Mouse (Mus musculus): ENCODE measurements around the gene Hexa. TPM values are rescaled to one million over a fixed set of nuclear protein-coding genes. Genes with fewer than 3 reads are reported as not detected.

Gene Hexa
- polyA plus RNA-seq, 1 experiment from 2014 or later = 53.0 TPM

DNA sequence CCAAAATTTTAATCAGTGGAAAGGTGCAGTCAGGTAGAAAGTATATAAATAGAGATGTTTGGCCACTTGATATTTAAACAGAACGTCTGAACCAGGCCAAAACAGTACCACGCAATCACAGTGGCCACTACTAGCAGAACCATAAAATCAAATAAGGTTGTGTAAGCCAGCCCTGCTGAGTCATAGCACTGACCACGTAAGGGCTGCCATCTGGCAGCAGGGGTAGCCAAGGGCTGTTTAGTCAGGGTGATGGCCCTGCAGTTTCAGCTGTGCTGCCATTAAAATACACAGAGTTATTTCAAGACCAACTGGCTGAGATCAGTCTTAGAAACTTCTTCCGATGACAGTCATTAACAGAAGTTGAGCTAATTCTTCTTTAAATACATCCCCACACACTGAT is 5.5 kb upstream of the Hexa start:
- Histone ChIP-seq H3K4me1 (peaks cover 1% of the 10 kb centered on the region), H3K9me3 (no peaks in the 10 kb centered on the region), H3K4me2 (replicated peaks) (no peak overlapping the region), H3K27me3 (no peaks in the 10 kb centered on the region), H3K4me3 (no peak overlapping the region), H3K27ac (replicated peaks) (no peak overlapping the region), H3K9ac (replicated peaks) (no peak overlapping the region), H3K36me3 (no peaks in the 10 kb centered on the region)
- no peak for ATAC-seq (replicated peaks)
- WGBS = 61% methylated on average over 4 of the region's 4 CpGs

DNA sequence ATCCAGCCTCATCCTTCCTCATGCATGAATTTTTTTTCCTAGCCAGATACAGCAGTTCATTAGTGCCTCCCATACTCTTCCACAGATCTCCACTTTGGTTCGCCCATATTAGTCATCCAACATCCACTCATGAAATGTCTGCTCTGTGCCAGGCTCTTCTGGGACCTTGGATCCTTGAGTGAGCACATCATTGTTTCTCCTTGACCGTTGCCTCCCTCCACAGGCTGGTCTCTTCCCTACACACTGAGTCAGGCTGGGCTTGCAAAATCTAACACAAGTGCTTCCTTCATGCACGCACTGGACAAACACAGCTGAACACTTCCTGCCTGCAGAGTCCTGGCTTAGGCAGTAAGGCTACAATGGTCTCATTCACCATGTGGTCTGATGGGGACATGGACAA is 1.7 kb upstream of the Hexa start:
- no peak overlapping the region for H3K4me2 ChIP-seq (replicated peaks)
- H3K4me1 ChIP-seq = peaks cover 23% of the 10 kb centered on the region
- 94% methylated on average over 3 of the region's 3 CpGs for WGBS
- H3K9ac ChIP-seq (replicated peaks) = no peak overlapping the region
- H3K4me3 ChIP-seq = no peak overlapping the region
- H3K27ac ChIP-seq (replicated peaks) = no peak overlapping the region
- no peaks in the 10 kb centered on the region for H3K36me3 ChIP-seq
- H3K27me3 ChIP-seq = no peaks in the 10 kb centered on the region
- no peak for ATAC-seq (replicated peaks)
- no peaks in the 10 kb centered on the region for H3K9me3 ChIP-seq

DNA sequence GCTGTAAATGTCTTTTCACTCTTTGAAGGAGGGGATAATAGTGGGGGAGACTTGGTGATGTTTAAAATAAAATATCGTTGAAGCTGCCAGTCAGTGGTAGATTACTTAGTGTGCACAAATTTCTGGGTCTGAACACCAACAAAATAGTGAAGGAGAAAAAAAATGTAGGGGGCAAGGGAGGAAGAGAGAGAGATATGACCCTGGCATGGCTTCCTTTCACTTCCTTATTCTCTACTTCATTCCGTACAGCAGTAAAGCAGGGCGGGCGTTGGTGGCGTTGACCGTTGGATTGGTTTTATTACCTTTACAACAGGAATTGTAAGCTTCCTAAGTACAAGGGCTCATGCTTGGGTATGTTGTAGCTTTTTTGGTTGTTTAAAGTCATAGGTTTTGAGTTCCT is 2.3 kb downstream of the Hexa start:
- Histone ChIP-seq H3K4me3 (no peak overlapping the region), H3K4me2 (replicated peaks) (no peak overlapping the region), H3K36me3 (no peaks in the 10 kb centered on the region), H3K9ac (replicated peaks) (no peak overlapping the region), H3K4me1 (peaks cover 23% of the 10 kb centered on the region), H3K27me3 (no peaks in the 10 kb centered on the region), H3K9me3 (no peaks in the 10 kb centered on the region), H3K27ac (replicated peaks) (no peak overlapping the region)
- 93% methylated on average over 6 of the region's 6 CpGs for WGBS
- no peak for ATAC-seq (replicated peaks)

DNA sequence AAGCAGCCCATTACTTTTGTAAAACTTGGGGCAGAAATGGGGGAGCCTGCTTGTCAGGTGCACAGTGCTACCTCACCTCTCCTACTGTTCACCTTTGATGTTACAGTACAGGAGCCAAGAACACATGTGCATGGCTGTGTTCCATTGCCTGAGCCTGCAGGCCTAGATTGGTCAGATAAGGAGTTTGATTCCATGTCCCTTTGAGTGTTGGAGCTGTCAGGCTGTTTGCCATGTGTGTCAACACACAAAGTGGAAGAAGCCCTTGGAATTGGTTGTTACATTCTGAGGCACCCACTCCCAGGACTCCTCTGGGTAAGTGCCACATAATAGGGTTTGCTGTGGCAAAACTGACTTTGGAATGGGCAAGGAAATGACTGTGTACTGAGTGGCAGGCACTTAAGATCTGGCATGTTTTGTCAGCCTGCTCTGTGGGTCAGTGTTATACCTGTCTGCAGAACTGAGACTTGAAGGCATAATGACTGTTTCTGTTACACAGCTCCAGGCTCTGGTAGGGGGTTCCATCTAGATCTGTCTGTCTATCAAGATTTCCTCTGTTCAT is 3.5 kb downstream of the Hexa start:
- H3K4me1 ChIP-seq = peaks cover 23% of the 10 kb centered on the region
- no peak overlapping the region for H3K4me2 ChIP-seq (replicated peaks)
- no peak overlapping the region for H3K9ac ChIP-seq (replicated peaks)
- no peaks in the 10 kb centered on the region for H3K9me3 ChIP-seq
- H3K36me3 ChIP-seq = no peaks in the 10 kb centered on the region
- no peaks in the 10 kb centered on the region for H3K27me3 ChIP-seq
- no peak for ATAC-seq (replicated peaks)
- H3K4me3 ChIP-seq = no peak overlapping the region
- no peak overlapping the region for H3K27ac ChIP-seq (replicated peaks)

DNA sequence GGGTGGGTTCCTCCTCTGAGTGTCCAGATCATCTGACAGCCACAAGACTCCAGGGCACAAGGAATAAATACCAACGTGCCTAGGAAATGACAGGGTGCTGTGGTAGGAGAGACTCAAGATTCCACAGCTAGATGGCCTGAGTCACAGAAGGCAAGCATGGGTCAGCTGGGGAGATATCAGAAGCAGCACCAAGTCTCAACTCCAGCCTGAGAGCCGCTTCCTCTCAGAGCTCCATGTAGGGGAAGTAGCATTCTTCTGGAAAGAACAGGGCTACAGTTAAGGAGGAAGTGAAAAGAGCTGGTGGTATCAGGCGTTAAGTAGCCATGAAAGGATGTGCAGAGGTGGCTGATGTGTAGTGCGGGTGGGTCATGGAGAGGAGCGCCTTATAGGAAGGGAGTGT is 5.4 kb downstream of the Hexa start:
- Histone ChIP-seq H3K4me3 (no peak overlapping the region), H3K36me3 (no peaks in the 10 kb centered on the region)
- 93% methylated on average over 5 of the region's 5 CpGs for WGBS

DNA sequence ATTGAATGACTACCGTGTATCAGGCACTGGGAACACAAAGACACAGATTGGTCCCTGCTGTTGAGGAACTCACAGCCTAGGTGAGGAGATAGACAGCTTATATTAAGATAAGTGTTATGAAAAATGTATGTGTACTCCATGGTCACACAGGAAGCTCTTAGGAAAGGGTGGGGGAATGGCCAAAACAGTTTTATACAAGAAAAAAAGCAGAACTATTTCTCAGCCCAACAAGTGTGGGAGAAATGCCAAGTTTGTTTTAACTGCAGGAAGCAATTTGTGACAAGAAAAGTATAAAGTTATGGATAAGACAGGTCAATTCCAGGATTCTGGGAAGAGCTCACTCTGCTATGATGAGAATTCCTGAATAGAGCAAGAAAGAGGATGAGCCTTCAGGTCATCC is 8.5 kb downstream of the Hexa start:
- H3K9ac ChIP-seq (replicated peaks) = no peak overlapping the region
- no peaks in the 10 kb centered on the region for H3K9me3 ChIP-seq
- H3K27me3 ChIP-seq = no peaks in the 10 kb centered on the region
- no peak overlapping the region for H3K27ac ChIP-seq (replicated peaks)
- H3K4me1 ChIP-seq = no peaks in the 10 kb centered on the region
- ATAC-seq (replicated peaks) = no peak
- H3K4me2 ChIP-seq (replicated peaks) = no peak overlapping the region
- H3K36me3 ChIP-seq = no peaks in the 10 kb centered on the region
- WGBS = 86% methylated on average over 1 of the region's 1 CpGs
- H3K4me3 ChIP-seq = no peak overlapping the region

More for the DNA sequence above, 5.4 kb downstream of the Hexa start:
- Histone ChIP-seq H3K27ac (replicated peaks) (no peak overlapping the region), H3K27me3 (no peaks in the 10 kb centered on the region), H3K9me3 (no peaks in the 10 kb centered on the region), H3K4me1 (peaks cover 17% of the 10 kb centered on the region), H3K9ac (replicated peaks) (no peak overlapping the region), H3K4me2 (replicated peaks) (no peak overlapping the region)
- ATAC-seq (replicated peaks) = no peak

DNA sequence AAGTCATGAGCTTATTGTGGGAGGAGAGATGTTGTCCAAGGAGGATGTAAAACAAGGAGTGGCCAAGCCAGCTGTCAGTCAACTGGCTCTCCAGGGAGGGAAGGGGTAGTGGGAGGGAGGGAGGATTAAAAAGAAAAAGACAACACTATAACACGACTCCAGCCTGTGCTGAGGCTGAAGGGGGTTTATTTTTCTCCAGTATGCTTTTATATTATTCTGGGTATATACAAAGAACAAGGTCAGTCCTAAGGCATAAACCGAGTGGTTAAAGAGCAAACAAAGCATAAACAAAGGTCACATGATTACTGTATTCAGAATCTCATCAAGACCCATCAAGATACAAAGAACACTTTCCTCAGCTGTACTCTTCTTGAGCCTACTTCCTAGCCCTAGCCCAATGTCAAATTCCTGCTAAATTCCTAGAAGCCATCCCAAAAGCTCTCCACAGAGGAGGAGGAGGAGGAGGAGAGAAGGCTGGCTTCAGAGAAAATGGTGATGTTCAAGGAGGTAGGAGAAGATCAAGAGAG is 9.7 kb downstream of the Hexa start:
- Histone ChIP-seq H3K9me3 (no peaks in the 10 kb centered on the region), H3K27me3 (no peaks in the 10 kb centered on the region), H3K27ac (replicated peaks) (no peak overlapping the region), H3K4me2 (replicated peaks) (no peak overlapping the region), H3K4me3 (no peak overlapping the region), H3K36me3 (no peaks in the 10 kb centered on the region), H3K4me1 (no peaks in the 10 kb centered on the region), H3K9ac (replicated peaks) (no peak overlapping the region)
- 59% methylated on average over 2 of the region's 2 CpGs for WGBS
- ATAC-seq (replicated peaks) = no peak

DNA sequence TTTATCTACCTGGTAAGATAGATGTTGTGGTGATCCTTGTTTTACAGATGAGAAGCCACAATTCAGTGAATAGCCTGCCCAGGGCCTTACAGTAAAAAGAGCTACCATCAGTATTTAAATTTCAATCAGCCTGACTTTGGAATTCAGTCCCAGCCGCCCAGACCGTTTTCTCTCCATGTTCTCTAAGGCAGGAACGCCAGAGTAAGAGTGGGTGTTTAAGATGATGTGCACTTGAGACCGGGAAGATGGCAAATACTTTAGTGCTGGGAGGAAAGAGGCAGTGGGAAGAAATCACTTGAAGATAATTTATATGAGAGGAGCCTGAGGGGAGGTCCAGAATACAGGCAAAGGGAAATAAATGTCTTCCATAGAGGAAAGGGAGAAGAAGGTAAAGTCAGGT is 10.7 kb downstream of the Hexa start:
- Histone ChIP-seq H3K9ac (replicated peaks) (no peak overlapping the region), H3K27me3 (no peaks in the 10 kb centered on the region), H3K4me1 (no peaks in the 10 kb centered on the region), H3K4me2 (replicated peaks) (no peak overlapping the region), H3K9me3 (no peaks in the 10 kb centered on the region), H3K4me3 (no peak overlapping the region), H3K36me3 (no peaks in the 10 kb centered on the region), H3K27ac (replicated peaks) (no peak overlapping the region)
- ATAC-seq (replicated peaks) = no peak
- WGBS = 83% methylated on average over 4 of the region's 4 CpGs

DNA sequence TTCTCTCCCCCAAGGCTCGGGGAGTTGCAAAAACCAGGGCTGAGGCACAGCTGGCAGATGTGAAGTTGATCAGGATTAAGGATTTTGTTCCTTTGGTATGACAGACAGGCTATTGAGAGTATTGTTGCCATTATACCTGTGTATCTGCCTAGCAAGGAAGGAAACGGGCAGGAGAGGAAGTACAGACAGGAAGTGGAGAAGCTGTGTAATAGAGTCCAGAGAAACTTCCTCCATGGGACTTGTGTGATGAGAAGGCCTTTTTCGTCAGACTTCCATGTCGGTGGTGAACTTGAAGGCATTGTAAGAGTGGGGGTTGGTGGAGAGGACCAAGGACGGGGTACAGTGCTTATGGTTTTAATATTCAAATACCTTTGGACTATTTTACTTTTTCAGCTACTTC is 11.7 kb downstream of the Hexa start:
- no peak overlapping the region for H3K9ac ChIP-seq (replicated peaks)
- 86% methylated on average over 5 of the region's 5 CpGs for WGBS
- H3K4me1 ChIP-seq = no peaks in the 10 kb centered on the region
- H3K9me3 ChIP-seq = no peaks in the 10 kb centered on the region
- H3K4me2 ChIP-seq (replicated peaks) = no peak overlapping the region
- H3K36me3 ChIP-seq = 0 out of 2 replicates have a peak, but pooled peaks cover 5% of the 10 kb centered on the region
- H3K27ac ChIP-seq (replicated peaks) = no peak overlapping the region
- no peak overlapping the region for H3K4me3 ChIP-seq
- ATAC-seq (replicated peaks) = no peak
- H3K27me3 ChIP-seq = no peaks in the 10 kb centered on the region

DNA sequence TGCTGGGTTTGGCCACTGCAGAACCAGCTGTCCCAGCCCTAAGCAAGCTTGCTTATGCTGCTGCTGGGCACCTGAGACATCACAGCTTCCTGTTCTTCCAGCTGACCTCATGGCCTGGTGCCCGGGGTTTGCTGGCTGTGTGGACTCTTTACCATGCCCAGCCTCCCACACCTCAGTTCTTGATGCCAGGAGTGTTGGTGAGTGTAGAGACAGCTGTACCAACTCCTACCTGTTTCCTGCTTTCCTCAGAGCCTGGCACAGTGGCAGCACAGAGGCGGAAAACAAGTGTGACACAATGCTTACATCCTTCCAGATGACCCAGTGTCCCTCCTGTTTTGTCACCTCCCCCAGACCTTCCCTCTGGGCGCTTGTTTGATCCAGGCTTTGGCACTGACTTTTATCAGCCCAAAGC is 12.3 kb downstream of the Hexa start:
- no peaks in the 10 kb centered on the region for H3K9me3 ChIP-seq
- H3K4me1 ChIP-seq = no peaks in the 10 kb centered on the region
- no peak overlapping the region for H3K4me2 ChIP-seq (replicated peaks)
- peaks cover 5% of the 10 kb centered on the region; the same call in 1 of the 2 replicates for H3K36me3 ChIP-seq
- no peak overlapping the region for H3K27ac ChIP-seq (replicated peaks)
- H3K9ac ChIP-seq (replicated peaks) = no peak overlapping the region
- ATAC-seq (replicated peaks) = no peak
- H3K27me3 ChIP-seq = no peaks in the 10 kb centered on the region
- no peak overlapping the region for H3K4me3 ChIP-seq
- WGBS = 83% methylated on average over 3 of the region's 3 CpGs

DNA sequence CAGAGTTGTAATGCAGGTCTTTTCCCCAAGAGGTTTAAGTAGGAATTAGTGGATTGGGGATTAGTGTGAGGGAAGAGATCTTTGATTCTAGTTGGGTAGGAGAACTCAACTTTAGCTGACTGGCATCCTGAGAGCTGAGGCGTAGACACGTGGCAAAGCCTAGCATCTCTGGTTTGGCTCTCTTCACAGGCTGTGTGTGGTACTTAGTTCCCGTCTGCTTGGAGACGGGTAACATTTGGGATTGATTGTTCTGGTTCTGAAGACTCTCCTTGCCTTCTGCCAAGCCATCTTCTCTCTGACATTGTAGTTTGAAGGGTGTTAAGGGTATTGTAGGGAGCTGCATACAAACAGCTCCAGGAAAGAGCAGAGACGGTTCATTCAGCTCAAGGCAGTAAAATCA is 13.3 kb downstream of the Hexa start:
- 87% methylated on average over 5 of the region's 5 CpGs for WGBS
- H3K36me3 ChIP-seq = peaks cover 12% of the 10 kb centered on the region; the same call in 1 of the 2 replicates
- no peak overlapping the region for H3K4me3 ChIP-seq
- no peaks in the 10 kb centered on the region for H3K4me1 ChIP-seq
- H3K27ac ChIP-seq (replicated peaks) = no peak overlapping the region
- no peak overlapping the region for H3K9ac ChIP-seq (replicated peaks)
- H3K27me3 ChIP-seq = no peaks in the 10 kb centered on the region
- ATAC-seq (replicated peaks) = no peak
- H3K9me3 ChIP-seq = no peaks in the 10 kb centered on the region
- H3K4me2 ChIP-seq (replicated peaks) = no peak overlapping the region

DNA sequence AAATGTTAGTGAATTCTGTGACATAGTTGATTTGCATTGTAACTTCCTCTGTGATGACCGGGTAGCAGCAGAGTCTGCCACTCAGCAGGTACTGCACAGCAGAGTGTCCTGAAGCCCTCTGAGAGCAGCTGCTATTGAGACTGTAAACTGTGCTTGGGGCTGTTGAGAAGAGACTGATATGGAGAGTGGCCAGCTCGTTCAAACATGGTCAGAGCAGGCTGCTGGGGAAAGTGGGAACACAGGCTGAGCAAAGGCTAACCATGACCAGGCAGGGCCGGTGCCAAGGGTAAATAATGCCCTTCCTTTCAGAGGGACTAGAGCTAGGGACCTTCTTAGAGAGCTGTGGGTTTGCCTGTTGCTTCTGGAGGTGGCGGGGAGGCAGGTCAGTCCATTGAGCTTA is 14.4 kb downstream of the Hexa start:
- H3K9me3 ChIP-seq = no peaks in the 10 kb centered on the region
- no peak overlapping the region for H3K4me2 ChIP-seq (replicated peaks)
- H3K4me3 ChIP-seq = no peak overlapping the region
- H3K36me3 ChIP-seq = peaks cover 20% of the 10 kb centered on the region; the same call in 1 of the 2 replicates
- H3K27ac ChIP-seq (replicated peaks) = no peak overlapping the region
- no peak for ATAC-seq (replicated peaks)
- 90% methylated on average over 4 of the region's 4 CpGs for WGBS
- H3K4me1 ChIP-seq = no peaks in the 10 kb centered on the region
- H3K27me3 ChIP-seq = no peaks in the 10 kb centered on the region
- no peak overlapping the region for H3K9ac ChIP-seq (replicated peaks)

DNA sequence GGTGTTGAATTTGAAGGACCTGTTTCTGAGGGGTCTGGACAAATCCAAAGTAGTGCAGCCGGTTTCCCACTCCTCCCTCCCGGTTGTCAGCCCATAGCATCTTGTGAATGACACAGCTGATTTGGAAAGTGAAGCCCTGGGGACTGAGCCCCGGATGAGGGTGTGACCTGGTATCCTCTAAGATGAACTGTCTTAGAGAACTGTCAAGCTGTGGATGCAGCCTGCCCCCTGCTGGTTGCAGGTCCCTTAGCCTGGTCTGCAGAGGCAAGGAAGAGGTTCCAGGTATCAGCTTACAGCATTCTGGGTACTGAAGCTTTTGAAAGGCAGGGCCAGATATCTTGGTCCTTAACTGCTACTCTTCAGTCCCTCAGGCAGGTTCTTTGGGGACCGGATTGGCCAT is 26.3 kb downstream of the Hexa start:
- Histone ChIP-seq H3K27ac (replicated peaks) (no peak overlapping the region), H3K4me2 (replicated peaks) (no peak overlapping the region), H3K4me3 (no peak overlapping the region), H3K9ac (replicated peaks) (no peak overlapping the region), H3K9me3 (no peaks in the 10 kb centered on the region), H3K27me3 (no peaks in the 10 kb centered on the region), H3K36me3 (peaks cover 7% of the 10 kb centered on the region; the same call in 1 of the 2 replicates), H3K4me1 (no peaks in the 10 kb centered on the region)
- 36% methylated on average over 4 of the region's 4 CpGs for WGBS
- ATAC-seq (replicated peaks) = no peak
